Mouse (Mus musculus): ENCODE results near the gene Litaf. TPM values are rescaled to one million over a fixed set of nuclear protein-coding genes. Genes with fewer than 3 reads are reported as not detected.
A peak's percentile ranks its signal among the peaks of the same experiment; 100 is the strongest.

Gene Litaf
- total and polyA plus RNA-seq, 2 experiments from 2014 or later, result 20.5 to 22.4 TPM

DNA sequence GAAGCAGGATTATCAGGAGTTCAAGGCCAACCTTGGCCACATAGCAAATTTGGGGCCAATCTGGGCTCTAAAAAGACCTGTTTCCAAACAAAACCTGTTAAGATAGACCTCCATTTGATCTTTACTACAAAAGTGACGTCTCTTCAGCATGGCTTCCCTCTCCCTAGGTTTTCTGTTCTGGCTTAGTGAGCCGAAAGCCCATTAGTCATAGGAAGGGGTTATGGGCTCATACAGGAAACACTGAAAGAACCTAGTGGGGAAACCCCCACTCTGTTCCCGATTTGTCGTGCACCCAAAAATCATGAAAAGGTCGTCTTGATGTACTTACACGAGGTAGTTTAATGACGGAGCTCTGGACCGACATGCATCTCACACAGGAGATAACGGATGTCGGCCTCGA is 128.5 kb downstream of the Litaf start:
- ATAC-seq (ENCODE audit: low FRiP score) (no peak), DNase-seq (ENCODE audit: low spot score) (no peak)
- H3K9me3 ChIP-seq (ENCODE audit: low read length), result no peaks in the 10 kb centered on the region
- no peaks in the 10 kb centered on the region for H3K36me3 ChIP-seq (ENCODE audit: insufficient read depth, low read length)
- H3K9ac ChIP-seq (replicated peaks; ENCODE audit: low read length, poor library complexity, severe bottlenecking), result no peak overlapping the region
- H3K4me2 ChIP-seq (ENCODE audit: low read depth, low read length, poor library complexity, severe bottlenecking), result no peak overlapping the region
- no peak overlapping the region for H3K27ac ChIP-seq (ENCODE audit: low read depth, low read length)
- no peaks in the 10 kb centered on the region for H3K4me1 ChIP-seq (ENCODE audit: insufficient read depth, low read length)
- H3K27me3 ChIP-seq (ENCODE audit: insufficient read depth, low read length), result no peaks in the 10 kb centered on the region
- 88% methylated on average over 11 of the region's 11 CpGs for WGBS
- H3K4me3 ChIP-seq (ENCODE audit: low read depth, low read length), result no peak overlapping the region
- no peak for TF ChIP-seq CTCF (IDR thresholded peaks at IDR 0.05)

GRCm38 (mm10) chr16:10936700-10937319 is 129.1 kb downstream of the Litaf start:
- no peak overlapping the region for H3K27ac ChIP-seq (ENCODE audit: low read depth, low read length)
- DNase-seq (ENCODE audit: low spot score) (no peak), ATAC-seq (ENCODE audit: low FRiP score) (no peak)
- H3K4me3 ChIP-seq (ENCODE audit: low read depth, low read length), result no peak overlapping the region
- H3K4me1 ChIP-seq (ENCODE audit: insufficient read depth, low read length), result no peaks in the 10 kb centered on the region
- H3K9me3 ChIP-seq (ENCODE audit: low read length), result no peaks in the 10 kb centered on the region
- H3K9ac ChIP-seq (replicated peaks; ENCODE audit: low read length, poor library complexity, severe bottlenecking), result no peak overlapping the region
- 17% methylated on average over 5 of the region's 5 CpGs for WGBS
- no peak for TF ChIP-seq CTCF (IDR thresholded peaks at IDR 0.05)
- H3K4me2 ChIP-seq (ENCODE audit: low read depth, low read length, poor library complexity, severe bottlenecking), result no peak overlapping the region
- H3K36me3 ChIP-seq (ENCODE audit: insufficient read depth, low read length), result no peaks in the 10 kb centered on the region
- H3K27me3 ChIP-seq (ENCODE audit: insufficient read depth, low read length), result no peaks in the 10 kb centered on the region

DNA sequence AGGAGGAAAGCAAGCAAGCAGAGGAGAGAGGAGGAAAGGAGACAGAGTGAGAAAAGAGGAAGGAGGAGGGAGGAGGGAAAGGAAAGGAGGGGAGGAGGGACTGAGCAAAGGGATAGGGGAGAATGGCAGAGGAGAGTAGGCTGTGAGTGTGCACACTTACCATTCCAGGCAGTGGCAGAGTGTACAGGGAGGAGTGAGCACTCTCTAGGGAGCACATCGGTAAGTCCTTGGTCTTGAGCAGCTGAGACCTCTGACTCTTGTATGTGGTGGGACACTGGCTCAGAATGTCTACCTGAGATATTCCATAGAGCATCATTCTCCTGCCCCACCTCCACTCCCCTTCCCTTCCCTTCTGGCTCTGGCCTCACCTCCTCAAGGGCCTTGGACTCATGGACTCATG is 131.9 kb downstream of the Litaf start:
- Histone ChIP-seq H3K4me1 (ENCODE audit: insufficient read depth, low read length) (no peaks in the 10 kb centered on the region), H3K9me3 (ENCODE audit: low read length) (no peaks in the 10 kb centered on the region), H3K4me3 (ENCODE audit: low read depth, low read length) (no peak overlapping the region), H3K27me3 (ENCODE audit: insufficient read depth, low read length) (no peaks in the 10 kb centered on the region), H3K9ac (replicated peaks; ENCODE audit: low read length, poor library complexity, severe bottlenecking) (no peak overlapping the region), H3K36me3 (ENCODE audit: insufficient read depth, low read length) (no peaks in the 10 kb centered on the region), H3K4me2 (ENCODE audit: low read depth, low read length, poor library complexity, severe bottlenecking) (no peak overlapping the region), H3K27ac (ENCODE audit: low read depth, low read length) (no peak overlapping the region)
- TF ChIP-seq CTCF (IDR thresholded peaks at IDR 0.05), result no peak
- no peak for DNase-seq (ENCODE audit: low spot score)
- WGBS, result 100% methylated on average over 1 of the region's 1 CpGs
- ATAC-seq (ENCODE audit: low FRiP score), result no peak

- TF ChIP-seq CTCF (IDR thresholded peaks at IDR 0.05), result no peak
- Histone ChIP-seq H3K9ac (replicated peaks; ENCODE audit: low read length, poor library complexity, severe bottlenecking) (no peak overlapping the region), H3K27me3 (ENCODE audit: insufficient read depth, low read length) (no peaks in the 10 kb centered on the region), H3K4me2 (ENCODE audit: low read depth, low read length, poor library complexity, severe bottlenecking) (no peak overlapping the region), H3K4me3 (ENCODE audit: low read depth, low read length) (no peak overlapping the region), H3K9me3 (ENCODE audit: low read length) (no peaks in the 10 kb centered on the region), H3K4me1 (ENCODE audit: insufficient read depth, low read length) (no peaks in the 10 kb centered on the region), H3K27ac (ENCODE audit: low read depth, low read length) (no peak overlapping the region), H3K36me3 (ENCODE audit: insufficient read depth, low read length) (no peaks in the 10 kb centered on the region)
- ATAC-seq (ENCODE audit: low FRiP score), result no peak
- DNase-seq (ENCODE audit: low spot score), result peak; percentile 28
- WGBS, result 66% methylated on average over 3 of the region's 3 CpGs
Measured at GRCm38 (mm10) chr16:10933372-10933771, 132.6 kb downstream of the Litaf start.

GRCm38 (mm10) chr16:10927026-10927425 is 138.9 kb downstream of the Litaf start:
- Histone ChIP-seq H3K27me3 (ENCODE audit: insufficient read depth, low read length) (no peaks in the 10 kb centered on the region), H3K4me3 (ENCODE audit: low read depth, low read length) (no peak overlapping the region), H3K9me3 (ENCODE audit: low read length) (no peaks in the 10 kb centered on the region), H3K4me1 (ENCODE audit: insufficient read depth, low read length) (no peaks in the 10 kb centered on the region), H3K36me3 (ENCODE audit: insufficient read depth, low read length) (no peaks in the 10 kb centered on the region), H3K27ac (ENCODE audit: low read depth, low read length) (no peak overlapping the region), H3K4me2 (ENCODE audit: low read depth, low read length, poor library complexity, severe bottlenecking) (no peak overlapping the region), H3K9ac (replicated peaks; ENCODE audit: low read length, poor library complexity, severe bottlenecking) (no peak overlapping the region)
- ATAC-seq (ENCODE audit: low FRiP score), result no peak
- TF ChIP-seq CTCF (IDR thresholded peaks at IDR 0.05), result no peak
- WGBS, result 81% methylated on average over 1 of the region's 1 CpGs
- DNase-seq (ENCODE audit: low spot score), result no peak

DNA sequence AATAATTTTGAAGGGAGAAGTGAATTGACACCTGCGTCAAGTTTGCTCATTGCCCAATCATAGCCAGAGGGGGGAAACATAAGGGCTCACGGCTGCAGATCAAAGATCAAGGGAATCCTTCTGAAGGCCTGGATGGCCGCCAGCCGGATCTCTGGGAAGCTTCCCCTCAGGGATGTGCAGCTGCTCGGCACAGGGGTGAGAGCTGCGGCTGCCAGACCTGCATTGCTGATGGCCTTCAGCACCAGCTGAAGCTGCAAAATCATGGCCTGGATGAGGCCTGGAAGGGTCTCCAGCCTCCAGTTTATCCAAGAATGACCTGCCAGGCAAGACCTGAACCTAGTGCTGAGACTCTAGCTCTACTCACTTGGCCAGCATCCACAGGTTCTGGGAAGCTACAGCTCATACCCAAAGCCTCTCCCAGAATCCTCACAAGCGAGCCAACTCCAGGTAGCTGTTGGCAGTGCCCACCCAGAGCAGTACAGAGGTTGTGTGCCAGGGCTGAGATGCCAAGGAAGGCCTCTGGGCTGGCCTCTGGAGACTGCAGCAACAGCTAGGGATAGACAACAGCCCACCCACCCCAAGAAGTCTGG is 140.3 kb downstream of the Litaf start:
- H3K4me3 ChIP-seq (ENCODE audit: low read depth, low read length), result no peak overlapping the region
- no peak overlapping the region for H3K27ac ChIP-seq (ENCODE audit: low read depth, low read length)
- no peaks in the 10 kb centered on the region for H3K36me3 ChIP-seq (ENCODE audit: insufficient read depth, low read length)
- H3K27me3 ChIP-seq (ENCODE audit: insufficient read depth, low read length), result no peaks in the 10 kb centered on the region
- H3K9me3 ChIP-seq (ENCODE audit: low read length), result no peaks in the 10 kb centered on the region
- no peaks in the 10 kb centered on the region for H3K4me1 ChIP-seq (ENCODE audit: insufficient read depth, low read length)
- H3K4me2 ChIP-seq (ENCODE audit: low read depth, low read length, poor library complexity, severe bottlenecking), result no peak overlapping the region
- 30% methylated on average over 7 of the region's 7 CpGs for WGBS
- no peak for TF ChIP-seq CTCF (IDR thresholded peaks at IDR 0.05)
- H3K9ac ChIP-seq (replicated peaks; ENCODE audit: low read length, poor library complexity, severe bottlenecking), result no peak overlapping the region
- ATAC-seq (ENCODE audit: low FRiP score), result no peak
- peak; percentile 61 for DNase-seq (ENCODE audit: low spot score)
